Mouse (Mus musculus) cerebellum, adult 18-20 months (tissue): Measurements from ENCODE around the gene Gm20388.

Experiments used
- DNase-seq, 2 experiments: peaks; one replicate each; pipeline ENCODE4 v3.0.0; 2021

Gm20388 gene

DNA sequence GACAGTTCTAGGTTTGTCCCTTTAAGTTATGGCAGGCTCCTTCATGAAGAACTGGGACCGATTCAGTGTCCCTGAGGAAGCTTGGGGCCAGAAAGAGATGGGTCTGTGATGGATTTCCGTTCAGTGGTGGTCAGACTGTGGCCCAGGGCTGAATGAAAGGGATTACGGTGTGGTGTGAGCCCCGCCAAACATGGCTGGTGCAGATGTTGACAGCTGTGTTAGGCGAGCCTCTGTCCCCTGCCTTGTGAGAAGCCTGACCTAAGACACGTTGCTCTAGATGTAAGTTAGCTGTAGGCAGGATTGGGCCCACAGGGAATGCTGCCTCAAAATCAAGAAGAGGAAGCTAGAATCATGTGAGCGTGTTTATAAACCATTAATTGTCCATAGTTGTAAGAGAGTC, 826.5 kb downstream of the Gm20388 start:
- DNase-seq: no peak

DNA sequence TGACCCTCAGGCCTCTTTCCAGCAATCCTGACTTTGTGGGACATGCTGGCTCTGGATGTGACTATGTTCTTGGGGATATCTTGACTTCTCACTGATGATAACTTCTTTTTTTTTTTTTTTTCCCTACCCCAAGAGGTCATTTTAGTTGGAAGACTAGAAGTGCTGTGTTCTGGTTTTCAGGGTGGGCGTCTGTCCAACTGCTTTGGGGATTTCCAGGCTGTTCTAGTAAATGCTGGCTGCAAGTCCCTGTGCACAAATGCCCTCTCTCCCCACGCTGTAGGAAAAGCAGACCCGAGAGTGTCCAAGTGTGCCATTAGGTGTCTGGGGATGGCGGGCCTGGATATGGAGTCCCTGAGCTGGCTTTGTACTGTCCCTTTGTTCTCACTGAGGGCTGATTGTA, 828.1 kb downstream of the Gm20388 start:
- no peak for DNase-seq

DNA sequence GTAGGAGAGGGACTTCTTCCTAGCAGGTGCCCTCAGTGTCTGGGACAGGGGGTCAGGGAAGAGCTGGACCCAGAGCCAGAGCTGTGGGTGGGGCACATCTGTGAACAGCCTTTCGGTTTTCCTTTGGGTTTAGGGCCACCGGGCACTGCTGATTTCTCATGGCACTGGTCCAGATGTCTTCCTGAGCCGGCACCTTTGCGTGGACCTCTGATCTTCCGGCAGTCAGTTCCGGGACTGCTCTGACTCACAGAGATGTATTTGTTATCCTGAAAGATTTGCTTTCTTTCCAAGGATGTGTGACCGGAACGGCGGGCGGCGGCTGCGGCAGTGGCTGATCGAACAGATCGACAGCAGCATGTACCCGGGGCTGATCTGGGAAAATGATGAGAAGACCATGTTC, 828.9 kb downstream of the Gm20388 start:
- no peak for DNase-seq

DNA sequence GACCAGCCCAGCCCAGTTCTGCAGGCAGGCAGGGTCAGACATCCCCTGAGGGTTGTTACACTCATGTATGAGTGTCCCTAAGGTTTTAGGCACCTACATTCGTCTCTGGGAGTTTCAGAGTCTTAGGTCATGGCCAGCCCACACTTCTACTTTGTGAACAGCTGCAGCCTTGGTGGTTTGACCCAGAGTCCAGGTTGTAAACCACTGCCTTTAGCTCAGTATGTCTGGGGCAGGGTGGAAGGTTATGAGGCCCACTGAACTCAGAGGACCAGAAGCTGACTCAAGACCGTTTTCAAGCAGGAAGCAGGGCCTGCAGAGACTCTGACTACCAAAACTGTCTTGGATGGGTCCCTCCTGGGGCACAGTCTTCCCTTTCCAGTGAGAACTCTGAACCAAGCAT, 829.9 kb downstream of the Gm20388 start:
- DNase-seq: no peak

DNA sequence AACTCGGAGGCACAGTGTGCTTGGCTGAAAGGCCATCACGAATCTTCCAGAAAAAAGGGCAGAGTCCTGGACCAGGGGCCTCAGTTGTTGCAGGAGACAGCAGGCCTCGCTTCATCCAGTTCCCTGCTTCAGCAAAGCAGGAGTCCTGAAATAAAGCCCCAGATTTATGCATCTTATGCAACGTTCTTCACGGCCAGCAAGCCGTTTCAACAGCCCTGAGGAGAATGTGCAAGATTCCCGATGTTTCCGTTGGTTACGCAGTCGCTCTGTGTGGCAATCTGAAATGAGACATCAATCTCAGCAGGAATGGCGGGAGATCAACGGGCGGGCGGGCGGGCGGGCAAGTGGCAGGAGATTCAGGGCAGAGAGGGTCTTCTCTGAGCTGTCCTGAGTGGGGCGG, 830.4 kb downstream of the Gm20388 start:
- no peak for DNase-seq

DNA sequence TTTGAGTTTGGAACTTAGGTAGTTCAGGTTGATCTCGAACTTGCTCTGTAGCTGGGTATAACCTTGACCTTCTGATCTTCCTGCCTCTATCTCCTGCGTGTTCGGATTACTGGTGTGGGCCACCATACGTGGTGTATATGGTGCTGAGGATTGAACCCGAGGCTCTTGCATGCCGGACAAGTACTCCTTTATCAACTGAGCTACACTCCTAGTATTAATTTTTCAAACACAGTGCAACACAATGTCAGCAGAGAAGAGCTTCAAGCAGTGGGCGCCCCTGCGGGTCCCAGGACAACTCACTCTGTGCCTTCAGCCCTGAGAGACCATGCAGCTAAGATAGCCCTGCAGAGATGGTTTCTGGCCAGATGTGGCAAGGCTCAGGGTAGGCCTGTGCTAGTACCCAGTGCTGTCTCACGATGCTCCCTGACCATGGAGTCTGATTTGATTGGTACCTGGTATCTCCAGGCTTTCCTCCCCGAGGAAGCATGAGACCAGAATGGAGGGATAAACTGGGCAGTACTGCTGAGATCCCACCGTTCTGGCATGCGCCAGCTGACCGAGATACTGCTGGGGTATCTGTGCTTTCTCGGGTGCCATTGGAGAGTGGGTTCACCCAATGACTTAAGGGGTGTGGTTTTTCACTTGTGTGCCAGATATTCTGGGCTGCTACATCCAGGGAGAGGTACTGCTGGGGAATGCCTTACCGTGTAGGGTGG, 831.3 kb downstream of the Gm20388 start:
- DNase-seq: no peak

DNA sequence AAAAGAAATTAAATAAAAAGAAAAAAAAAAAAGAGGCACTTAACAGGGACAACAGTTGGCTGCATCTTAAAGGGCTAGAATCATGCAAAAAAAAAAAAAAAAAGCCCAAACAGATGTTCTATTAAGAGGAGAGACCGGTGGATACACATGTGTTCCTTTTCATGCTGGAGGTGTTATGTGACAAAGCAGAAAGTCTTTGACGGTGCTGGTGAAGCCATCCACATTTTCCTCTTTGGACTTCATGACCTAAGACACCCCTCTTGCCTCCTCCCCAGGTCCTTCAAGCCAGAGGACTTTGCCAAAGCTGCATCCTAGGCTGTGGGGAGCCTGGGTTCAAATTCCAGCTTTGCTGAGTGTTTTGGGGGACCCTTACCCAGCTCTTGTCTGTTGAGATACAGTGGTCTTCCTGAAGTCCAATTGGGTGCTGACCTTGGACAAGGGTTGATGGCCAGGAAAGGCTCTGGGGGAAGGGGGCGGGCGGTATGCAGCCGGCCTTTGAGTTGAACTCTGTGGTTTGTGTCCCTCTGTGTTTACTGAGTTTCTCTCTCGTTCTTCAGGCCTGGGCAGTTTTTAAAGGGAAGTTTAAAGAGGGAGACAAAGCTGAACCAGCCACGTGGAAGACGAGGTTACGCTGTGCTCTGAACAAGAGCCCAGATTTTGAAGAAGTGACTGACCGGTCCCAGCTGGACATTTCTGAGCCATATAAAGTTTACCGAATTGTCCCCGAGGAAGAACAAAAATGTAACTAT, 832.7 kb downstream of the Gm20388 start:
- no peak for DNase-seq

DNA sequence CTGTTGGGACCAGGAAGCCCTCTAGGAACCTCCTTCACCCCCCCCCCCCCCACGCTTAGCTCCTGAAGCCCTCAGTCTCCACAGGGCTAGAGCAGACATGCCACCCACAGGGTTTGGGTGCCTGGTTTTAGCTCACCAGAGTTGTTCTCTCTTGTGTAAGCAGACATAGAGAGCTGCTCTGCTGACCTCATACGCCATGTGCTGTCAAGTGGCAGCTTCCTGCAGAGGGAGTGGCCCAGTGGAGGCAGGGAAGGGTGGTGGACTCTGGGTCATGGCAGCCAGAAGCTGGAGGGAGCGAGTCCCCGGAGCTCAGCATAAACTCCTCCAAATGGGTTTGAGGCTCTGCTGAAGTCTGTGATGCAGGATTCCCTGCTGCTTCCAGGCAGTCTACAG, 833.3 kb downstream of the Gm20388 start:
- DNase-seq: no peak

DNA sequence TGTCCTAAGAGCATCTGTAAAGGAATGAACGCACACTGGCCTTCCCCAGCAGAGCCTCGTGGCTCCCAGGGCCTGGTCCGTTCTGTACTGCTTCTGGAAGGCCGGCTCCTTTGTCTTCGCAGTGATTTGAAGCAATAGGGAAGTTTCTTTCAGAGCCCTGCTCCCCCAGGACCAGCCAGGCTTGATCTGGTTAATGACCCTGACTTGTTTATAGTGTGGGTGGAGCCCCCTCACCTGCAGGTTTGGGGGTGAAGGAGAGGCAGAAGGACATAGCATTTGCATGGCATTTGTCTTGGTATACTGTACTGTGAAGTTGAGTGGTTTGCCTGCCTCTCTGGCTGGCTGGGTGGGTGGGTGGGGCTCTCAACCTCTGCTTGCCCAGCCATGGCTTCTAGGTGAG, 833.8 kb downstream of the Gm20388 start:
- DNase-seq: no peak

DNA sequence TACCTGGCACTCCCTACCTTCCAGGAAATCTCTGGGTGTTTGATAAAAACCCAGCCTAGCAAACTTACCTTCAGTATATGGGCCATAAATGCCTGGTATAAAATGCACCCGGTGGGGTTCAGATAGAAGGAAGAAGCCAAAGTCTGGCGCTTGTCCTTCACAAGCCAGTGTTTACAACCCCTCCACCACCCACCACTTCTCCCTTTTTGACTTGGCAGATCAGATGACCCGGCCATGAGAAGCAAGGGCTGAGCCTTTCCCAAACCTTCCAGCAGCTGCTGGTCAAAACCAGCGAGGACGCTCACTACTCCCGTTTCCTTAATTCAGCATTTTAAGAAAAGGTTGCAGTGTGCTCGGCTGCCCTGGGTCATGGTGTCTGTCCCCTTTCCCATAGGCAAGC, 834.6 kb downstream of the Gm20388 start:
- no peak for DNase-seq

DNA sequence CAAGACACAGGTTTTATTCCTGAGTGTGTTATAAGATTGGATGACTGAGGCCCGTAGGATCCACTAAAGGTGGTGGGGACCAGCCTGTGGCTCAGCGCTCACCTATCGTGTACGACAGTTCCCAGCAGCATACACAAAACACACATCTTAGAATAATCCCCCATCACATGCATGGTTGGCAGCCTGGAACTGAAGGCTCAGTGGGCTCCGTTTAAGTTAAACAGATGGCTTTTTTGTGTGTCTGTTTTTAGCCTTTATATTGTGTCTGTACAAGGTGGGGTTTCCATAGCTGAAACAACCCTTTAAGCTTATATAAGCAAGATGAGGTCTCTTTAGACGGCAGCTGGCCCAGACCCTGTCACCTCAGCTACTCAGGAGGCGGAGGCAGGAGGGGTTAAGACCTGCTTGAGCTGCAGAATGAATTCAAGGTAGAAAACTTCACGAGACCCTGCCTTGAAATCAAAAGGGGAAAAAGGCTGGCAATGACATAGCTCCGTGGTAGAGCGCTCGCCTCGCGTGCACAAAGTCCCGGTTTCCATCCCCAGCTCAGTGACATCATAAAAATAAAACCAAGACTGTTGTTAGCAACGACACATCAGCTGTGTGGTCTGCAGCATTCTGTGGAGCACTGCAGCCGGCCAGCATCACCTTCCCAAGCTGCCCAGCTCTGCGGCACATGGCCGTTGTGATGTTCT, 835.5 kb downstream of the Gm20388 start:
- no peak for DNase-seq

DNA sequence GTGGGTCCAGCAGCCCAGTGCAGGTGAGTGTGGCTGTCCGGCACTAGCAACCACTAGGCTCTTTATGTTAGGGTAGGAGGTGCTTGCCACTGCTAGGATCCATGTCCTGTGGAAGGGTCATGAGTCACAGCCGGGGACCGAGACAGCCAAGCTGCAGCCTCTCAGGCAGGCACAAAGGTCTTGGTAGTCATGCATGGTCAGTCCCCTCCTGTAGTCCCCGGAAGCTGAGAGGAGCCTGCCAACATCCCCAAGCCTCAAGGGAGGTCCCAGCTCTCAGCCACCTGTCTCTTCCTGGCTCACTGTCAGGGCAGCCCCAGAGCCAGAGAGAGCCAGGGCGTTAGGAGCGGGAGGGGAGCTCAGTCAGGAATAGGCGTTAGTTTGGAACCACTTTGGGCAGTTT, 836.6 kb downstream of the Gm20388 start:
- no peak for DNase-seq

DNA sequence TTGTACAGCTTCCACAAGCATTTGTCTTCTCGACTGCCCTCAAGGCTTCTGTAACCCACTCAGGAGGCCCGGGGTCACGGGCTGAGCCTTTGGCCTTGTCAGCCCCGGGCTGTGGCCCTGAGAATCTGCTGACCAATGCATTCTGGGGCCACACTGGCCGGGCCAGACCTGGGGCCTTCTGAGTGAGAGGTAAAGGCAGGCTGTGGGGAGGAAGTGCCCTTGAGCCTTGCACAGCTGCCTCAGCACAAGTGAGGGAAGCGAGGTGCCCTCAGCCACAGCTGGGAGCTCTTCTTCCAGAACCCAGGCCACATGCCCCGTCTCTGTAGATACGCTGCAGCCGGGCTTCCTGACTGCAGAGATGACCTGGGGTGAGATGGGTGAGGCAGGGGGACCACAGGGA, 840.0 kb downstream of the Gm20388 start:
- DNase-seq: no peak

DNA sequence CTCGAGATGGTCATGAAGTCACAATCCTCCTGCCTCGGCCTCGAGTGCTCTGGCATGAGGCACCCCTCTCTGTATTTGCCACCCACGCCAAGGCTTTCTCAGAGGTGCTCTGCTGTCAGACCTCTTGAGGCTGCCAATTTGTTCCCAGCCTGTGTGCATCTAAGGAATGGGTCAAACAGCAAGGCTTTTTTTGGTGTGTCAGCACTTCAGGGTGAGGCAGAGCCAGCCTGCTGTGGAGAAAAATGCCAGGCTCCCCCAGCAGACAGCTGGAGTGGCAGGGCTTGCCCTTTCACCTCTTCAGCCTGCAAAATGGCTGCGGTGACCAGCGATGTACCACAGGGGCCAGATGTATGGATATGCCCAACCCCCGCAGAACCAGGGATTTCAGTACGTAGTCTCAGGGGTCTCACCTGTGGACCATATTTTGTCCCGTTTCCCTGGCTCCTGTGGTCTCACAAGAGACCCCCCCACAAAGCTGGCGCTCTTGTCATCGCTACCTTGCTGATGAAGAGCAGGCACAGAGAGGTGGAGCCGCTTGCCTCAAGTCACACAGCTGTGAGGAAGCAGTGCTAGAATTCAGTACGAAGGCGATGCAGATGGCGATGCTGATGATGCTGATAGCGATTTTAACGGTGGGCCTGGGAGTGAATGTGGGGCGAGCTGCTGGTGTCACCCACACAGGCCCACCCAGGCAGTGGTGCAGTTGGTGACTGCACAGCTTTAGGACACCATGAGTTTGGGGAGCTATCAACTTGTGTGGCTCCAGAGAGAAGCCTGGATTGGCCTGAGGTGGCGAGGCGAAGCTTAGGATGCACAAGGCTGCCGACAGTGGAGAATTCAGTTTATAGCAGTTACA, 840.8 kb downstream of the Gm20388 start:
- no peak for DNase-seq

DNA sequence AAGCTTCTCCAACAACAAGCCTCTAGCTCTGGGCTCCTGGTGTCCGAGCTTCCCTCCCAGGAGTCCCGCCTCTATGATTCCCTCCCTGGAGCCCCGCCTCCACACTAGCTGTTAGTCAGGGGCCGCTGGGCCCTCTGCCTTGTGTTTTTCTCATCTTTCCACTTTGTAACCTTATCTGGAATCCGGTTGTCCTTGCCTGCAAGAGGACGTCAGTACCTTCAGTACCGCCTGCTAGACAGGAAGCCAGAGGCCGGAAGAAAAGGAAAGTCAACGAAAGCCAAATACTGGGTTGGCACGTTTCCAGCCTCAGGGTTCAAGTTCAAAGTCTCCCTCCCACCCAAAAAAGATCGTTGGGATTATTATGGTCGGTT, 841.4 kb downstream of the Gm20388 start:
- no peak for DNase-seq

DNA sequence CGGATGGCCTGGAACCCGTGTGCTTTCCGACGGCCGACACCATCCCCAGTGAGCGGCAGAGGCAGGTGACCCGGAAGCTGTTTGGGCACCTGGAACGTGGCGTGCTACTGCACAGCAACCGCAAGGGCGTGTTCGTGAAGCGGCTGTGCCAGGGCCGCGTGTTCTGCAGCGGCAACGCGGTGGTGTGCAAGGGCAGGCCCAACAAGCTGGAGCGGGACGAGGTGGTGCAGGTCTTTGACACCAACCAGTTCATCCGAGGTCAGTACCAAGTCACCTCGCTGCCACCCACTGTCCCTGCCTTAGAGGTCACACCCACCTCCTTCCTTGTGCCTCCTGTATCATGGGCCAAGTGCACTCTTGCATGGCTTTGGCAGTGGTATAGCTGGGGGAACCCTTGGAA, 842.8 kb downstream of the Gm20388 start:
- DNase-seq: no peak

DNA sequence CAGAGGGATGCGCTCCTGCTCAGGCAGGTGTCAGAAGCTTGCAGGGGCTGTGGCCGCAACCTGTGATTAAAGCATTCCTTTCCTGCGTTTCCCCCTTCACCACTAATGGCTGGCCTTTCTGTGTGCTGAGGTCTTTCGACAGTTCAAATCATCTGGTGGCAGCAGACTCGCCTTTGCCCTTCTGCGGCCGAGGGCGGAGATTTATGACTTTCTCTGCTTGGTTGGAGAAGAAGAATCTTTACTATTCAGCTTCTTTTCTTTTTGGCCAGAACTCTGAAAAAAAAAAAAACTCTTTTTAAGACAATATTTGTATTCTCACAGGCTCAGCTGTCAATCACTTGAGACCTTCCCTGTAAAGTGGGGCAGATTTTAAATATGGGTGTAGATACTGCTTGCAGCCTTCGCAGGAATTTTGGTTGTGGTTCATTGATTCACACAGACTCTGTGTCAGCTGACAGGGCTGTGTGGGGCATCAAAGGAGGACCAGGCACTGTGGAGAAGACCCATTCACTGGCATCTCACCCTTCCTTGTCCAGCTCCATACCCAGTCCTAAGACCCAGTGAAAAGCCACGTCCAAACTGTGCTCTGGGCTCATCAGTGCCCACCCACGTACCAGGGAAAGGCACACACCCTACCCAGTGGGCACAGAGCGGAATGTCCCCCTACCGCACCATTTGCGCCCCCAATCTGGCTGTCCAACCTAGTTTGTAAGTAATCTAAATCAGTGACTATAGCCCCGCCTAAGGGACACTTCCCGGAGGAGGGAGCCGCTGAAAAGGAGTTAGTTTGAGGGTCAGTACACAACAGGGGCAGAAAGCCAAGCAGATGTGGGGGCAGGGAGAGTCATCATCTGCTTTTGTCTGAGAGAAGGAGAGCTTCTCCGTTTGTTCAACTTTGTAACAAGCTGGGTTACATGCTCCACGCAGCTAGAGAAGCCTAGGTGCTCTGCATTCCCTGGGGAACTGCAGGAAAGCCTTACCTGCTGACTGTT, 845.0 kb downstream of the Gm20388 start:
- DNase-seq: no peak

DNA sequence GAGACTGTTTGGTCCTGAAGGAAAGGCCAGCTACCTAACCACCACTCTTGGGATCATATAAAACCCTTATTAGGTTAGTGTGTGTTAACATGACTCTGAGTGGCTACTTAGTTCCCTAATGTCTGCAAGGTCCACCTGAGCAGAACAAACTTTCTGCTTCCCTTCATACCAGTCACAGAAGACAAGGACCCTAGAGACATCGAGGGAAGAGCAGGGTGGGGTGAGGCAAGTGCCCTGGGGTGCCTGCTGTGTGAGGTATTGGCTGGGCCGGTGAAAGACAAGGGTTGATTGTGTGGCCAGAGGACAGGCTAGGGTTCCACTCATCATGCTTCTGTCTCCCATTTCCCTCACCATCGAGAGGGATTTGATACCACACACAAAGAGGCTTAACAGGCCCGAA, 847.4 kb downstream of the Gm20388 start:
- DNase-seq: no peak

DNA sequence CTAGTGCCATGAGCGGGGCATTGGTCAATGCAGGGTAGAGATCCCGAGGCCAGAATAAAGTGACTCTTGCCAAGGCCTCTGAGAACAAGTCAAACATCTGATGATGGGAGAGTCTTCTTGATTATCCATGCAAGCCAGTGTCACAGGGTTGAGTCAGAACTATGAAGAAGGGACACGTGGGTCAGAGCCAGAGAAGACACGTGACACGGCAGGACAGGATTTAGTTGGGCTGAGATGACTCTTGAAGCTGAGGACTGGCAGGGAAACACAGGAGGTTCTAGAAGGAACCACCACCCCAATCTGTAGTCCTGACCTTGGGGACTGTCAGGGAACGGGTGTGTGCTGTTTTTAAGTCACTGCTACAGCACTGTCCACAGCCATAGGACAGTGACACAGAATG, 849.2 kb downstream of the Gm20388 start:
- no peak for DNase-seq

DNA sequence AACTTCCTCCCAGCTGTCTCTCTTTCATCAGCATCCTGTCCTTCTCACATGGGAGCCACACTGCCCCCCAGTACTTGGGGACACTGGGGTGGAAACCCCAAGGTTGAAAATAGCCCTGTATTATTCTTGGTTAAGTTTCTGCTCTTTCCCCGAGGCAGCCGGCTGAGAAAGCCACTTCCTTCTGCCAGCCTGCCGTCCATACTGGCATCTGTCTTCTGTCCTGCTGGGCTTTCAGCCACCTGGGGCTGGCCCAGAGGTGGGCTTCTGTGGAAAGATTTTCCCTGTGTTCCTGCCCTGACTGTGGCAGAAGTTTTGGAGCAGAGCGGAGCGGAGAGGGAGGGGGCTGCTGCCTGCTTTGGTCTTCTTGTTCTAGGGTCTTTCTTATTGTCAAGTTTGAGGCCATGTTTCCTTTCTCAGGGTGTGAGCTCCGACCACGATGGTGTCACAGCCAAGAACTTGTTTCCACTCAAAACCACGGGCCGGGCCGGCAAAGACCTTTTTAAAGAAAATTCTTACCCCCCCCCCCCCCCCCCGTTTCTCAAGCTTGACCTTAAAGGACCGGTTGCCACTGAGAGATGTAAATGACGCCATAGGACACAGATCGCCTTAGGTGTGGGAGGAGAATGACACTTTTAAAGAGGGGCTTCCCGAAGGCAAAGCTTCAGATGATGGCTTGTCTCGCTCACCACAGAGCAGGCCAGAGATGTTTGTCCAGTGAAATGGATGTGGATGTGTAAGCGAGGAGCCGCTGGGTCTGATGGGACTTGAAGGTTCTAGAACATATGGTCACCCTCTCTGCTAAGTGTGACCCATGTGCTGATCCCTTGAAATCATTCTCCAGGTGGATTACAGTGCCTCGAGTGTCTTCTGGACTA, 849.9 kb downstream of the Gm20388 start:
- no peak for DNase-seq

DNA sequence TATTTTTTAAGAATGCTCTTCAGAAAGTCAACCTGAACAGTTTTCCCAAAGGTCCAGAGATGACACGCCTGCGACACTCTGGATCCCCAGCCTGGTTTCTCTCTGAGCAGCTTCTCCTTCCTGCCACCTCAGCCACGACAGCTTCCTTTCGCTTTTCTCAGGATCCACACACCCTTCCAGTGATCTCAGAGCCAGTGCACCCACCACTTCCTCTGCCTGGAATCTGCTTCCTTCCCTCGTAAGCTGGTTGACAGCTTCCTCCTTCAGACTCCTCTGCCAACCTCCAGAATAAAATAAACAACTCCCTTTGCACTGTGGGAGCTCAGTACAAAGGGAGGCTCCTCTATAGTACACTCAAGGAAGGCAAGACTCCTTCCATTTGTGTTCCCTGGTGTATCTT, 852.6 kb downstream of the Gm20388 start:
- no peak for DNase-seq
